Mouse (Mus musculus): ENCODE data around the gene Trpm7.
"Not testable (repeated sequence)": the region's sequence is repeated elsewhere in the genome, so short reads cannot be mapped to it uniquely, and the experiment has no call there.

Gene Trpm7

DNA sequence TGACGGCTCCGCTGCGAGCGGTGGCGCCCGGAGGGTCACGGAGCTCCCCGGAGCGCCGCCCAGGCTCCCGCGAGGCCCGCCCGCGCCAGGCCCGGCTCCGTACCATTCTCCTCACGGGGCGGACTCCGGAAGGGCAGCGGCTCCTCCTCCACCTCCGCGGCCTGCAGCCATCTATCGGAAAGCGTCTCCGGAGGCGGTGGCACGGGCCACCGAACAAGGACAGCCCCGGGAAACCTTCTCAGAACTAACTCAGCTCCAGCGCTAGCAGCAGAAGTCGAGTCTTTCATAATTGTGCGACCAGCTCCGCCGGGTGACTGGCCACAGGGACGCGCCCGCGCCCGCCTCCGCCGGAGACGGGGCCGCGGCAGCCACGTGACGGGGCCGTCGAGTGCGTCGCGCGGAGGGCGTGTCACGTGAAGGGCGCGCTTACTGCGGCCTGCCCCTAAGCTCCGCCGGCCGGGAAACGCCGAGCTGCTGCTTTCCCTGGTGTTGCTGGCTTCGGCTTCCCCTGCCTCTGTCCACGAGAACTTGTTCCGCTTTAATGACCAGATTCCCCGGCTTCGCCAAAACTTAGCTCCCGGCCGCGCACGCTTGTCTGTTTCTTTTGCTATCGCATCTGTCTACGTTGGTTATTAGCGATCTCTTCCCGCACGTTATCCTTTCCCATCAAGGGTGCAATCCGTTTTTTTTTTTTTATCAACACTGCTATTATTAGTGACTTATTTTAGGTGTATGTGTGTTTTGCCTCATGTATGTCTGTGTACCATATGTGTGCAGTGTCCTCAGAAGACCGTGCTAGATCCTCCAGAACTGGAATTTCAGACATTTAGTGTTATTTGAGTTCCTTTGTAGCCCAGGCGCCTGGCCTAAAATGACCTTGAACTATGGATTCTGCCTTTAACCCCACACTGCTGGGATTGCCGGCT is at the start of gene Trpm7:
TSS of gene Trpm7 (minus strand) at position 360 of the 926 bp plus-strand sequence.
- peak; percentile 95 for DNase-seq (ENCODE audit: low spot score)

DNA sequence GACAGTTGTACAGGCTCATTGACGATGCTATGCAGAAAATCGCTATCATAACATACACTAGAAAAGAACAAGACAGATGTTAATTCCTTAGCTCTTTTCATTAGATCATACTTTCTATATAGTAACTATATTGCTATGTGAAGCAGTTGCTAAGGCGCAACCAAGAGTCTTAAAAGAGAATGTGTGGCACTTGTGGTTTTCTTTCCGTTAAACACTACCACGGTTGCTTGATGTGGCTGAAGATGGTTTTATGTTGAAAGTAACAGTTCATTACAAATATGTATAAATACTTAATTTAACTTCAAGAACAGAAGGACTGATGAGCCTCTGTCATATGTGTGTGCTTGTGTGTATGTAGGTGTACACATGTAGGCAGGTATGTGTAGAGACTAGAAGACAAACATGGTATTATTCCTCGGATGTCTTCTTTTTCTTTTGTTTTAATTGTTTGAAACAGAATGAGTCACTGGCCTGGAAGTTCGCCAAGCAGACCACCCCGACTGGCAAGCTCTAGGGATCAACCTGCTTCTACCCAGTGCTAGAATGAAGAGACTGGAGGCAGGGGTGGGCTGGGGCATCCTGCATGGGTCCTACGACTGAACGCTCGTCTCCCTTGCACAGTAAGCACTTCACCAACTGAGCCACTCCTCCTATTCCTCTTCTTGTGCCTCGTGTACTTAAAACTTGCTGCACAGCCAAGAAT is 44.5 kb upstream of the Trpm7 start:
- DNase-seq (ENCODE audit: low spot score), result no peak

DNA sequence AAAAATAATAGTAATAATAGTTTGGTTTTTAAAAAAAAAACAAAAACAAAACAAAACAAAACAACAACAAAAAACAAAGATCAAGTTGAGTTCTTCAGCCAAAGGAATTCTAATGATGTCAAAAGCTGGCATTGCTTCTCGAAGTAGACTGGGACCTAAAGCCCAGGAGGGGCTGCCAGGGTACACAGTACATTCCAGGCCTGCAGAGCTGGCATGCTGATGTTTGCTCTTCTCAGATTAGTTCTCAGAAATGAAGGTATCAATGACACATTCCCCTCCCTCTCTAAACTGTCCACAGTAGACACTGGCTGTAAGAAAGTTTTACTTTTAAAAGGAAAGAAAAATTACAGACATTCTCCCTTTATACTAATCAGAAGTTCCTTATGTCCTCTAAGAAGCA is 40.2 kb upstream of the Trpm7 start:
- DNase-seq (ENCODE audit: low spot score), result no peak

DNA sequence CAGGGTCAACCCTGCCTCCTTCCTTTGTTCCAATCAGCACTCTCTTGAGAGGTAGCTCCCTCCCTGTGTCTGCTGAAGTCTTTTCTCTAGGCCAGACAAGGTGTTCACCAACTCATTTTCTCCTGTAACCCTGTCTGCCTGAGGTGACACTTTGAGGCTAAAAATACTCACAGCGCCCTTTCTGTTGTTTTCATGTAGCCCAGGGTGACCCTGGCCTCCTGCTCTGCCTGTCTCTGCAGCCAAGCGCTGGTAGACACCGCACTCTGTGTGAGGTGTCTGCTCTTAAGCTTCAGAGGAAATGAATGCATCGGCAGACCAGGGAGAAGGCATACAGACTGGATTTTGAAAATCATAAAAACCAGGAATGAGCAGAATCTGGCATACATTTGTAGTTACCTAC is 38.1 kb upstream of the Trpm7 start:
- no peak for DNase-seq (ENCODE audit: low spot score)

DNA sequence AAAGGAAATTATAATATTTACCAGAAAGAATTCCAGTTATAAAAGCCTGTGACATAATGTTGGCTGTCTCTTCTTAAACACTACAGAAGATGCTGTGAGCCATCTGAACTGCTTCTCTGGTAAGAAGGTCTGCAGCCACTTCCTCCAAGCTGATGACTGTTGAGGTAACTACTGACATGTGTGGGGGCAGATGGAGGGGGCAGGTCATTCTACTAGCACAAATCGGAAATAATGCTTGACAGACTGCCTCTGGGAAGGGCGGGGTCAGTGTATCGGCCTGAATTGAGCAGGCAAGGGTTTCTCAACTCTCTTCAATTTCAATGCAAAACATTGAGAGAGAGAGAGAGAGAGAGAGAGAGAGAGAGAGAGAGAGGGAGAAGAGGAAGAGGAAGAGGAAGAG is 28.1 kb upstream of the Trpm7 start:
- DNase-seq (ENCODE audit: low spot score), result no peak

DNA sequence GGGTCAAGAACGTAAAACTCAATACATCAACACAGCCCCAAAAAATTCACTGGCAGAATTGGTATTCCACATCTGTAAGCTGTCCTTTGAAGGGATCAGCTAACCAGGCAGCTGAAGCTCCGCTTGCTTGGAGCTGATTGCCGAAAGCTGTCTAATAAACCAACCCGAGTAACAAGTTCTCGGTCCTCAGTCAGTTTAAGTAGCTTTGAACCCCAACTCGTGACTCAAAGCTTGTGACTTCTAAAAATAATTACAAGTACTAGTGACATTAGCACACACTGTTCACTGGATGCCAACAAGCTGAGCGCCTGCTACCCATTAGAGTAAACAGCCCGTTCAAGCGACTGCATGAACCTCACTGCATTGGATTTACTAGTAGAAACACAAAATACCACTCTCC is 21.5 kb upstream of the Trpm7 start:
- DNase-seq (ENCODE audit: low spot score), result no peak

DNA sequence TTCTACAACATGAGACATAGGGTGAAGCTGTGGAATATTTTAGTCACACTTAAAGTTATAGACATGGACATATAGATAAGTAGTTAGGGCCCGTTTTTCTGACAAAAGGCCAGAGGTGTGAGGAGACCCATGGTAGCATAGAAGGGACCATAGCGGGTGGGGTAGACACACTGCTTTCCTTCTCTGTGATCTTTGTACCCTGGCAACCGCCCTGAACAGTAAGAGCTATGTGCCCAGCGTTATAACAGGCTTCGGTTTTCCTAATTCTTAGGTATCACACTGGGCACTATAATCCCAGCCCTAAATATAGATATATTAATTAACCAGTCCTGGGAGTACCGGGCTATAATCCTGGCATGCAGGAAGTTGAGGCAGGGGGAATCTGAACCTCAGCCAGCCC is 20.9 kb upstream of the Trpm7 start:
- no peak for DNase-seq (ENCODE audit: low spot score)

DNA sequence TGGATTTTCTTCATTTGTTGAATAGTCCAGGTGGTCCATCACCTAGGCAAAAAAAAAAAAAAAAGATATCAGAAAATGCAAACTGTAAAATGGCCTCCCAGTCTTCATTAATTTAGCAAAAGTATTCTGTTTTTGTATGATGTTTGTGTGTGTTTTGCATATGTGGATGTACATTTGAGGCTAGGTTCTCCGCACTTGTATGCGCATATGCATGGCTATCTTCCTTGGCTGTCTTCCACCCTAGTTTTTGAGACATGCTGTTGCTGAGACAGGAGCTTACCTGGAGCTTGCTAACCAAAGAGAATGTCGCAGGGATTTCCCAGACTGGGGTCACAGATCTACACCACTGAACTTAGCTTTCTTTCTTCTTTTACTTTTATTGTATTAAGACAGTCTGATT is 18.2 kb upstream of the Trpm7 start:
- DNase-seq (ENCODE audit: low spot score), result no peak

DNA sequence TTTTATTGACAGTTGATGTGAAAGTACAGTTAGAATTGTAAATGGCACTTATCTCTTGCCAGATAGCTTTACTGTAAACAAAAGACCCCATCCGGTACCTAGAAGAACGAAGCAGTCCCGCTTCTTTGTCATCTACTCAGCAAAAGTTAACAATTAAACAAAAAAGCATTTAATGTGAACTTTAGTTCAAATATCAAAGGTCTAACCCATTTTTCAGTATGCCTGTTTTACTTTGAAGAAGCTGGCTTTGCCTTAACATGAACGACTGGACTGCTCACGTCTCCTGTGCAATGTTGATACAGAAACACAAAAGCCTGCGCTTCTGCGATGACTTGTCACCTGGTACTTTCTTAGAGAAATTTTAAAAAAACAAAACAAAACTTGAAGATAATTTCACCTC is 16.3 kb upstream of the Trpm7 start:
- DNase-seq (ENCODE audit: low spot score), result no peak

DNA sequence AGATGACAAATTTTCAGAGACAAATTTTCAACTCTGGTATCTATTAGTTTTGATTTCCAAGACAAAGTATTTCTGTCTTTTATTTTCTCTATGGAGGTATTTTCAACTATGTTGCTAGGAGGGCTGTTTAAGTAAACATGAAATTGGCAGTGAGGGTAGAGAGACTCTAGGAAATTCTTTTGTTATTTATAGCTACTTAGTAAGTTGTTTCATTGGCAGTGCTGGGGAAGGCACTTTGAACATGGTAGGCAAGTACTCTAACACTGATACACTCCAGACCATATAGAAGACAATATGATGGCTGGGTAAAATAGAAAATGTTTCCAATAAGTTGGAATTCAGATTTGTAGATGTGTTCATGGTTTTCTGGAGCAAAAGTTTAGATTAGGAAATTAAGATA is 15.7 kb upstream of the Trpm7 start:
- DNase-seq (ENCODE audit: low spot score), result no peak

DNA sequence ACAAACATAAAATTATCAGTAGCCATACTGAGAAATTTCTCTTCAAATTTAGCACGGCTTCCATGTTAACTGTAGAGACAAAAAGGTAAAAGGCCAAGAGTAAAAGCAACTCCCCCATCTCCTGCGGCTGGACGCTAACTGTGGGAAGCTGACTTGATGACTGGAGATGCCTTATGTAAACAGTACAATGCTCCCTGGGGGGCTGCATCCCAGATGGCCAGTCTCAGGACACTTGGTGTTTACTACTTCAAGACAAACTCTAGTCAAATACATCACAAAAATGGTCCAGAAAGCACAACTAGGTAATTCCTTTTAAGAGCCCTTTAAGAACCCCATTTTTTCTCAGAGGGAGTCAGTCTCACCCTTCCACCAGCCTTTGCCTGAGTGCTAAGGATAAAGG is 11.1 kb upstream of the Trpm7 start:
- no peak for DNase-seq (ENCODE audit: low spot score)

DNA sequence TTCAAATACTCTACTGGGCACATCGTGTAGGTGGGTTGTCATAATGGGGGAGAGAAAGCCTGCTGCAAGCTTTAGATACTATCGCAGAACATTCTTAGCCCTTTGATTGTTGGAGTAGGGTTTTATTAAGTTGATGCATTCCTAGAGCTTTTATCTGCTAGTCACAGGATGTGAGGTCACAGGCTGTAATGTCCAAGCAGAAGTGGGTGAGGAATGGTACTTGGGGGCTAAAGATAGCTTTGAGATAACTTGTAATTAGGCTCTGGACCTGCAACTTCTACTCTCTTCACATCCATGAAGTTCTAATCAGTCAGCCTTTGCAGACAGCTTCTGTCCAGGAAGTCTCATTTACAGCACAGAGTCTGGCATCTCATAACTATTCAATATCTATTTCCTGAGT is 9.8 kb upstream of the Trpm7 start:
- no peak for DNase-seq (ENCODE audit: low spot score)

DNA sequence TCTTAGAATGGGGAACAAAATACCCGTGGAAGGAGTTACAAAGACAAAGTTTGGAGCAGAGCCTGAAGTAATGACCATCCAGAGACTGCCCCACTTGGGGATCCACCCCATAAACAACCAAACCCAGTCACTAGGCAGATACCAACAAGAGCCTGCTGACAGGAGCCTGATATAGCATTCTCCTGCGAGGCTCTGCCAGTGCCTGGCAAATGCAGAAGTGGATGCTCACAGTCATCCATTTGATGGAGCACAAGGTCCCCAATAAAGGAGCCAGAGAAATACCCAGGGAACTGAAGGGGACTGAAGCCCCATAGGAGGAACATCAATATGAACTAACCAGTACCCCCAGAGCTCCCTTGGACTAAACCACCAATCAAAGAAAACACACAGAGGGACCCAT is 6.7 kb upstream of the Trpm7 start:
- not testable (repeated sequence) for DNase-seq (ENCODE audit: low spot score)

DNA sequence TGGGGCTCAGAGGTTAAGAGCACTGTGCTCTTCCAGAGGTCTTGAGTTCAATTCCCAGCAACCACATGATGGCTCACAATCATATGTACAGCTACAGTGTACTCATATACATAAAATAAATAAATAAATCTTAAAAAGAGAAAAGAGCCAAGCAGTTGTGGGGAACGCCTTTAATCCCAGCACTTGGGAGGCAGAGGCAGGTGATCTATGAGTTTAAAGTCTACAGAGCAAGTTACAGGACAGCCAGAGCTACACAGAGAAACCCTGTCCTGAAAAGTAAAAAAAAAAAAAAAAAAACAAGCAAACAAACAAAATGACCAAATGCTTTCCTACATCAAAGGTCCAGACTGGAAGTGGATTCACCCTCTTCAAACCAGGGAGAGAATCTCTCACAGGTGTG is 2.0 kb upstream of the Trpm7 start:
- no peak for DNase-seq (ENCODE audit: low spot score)

DNA sequence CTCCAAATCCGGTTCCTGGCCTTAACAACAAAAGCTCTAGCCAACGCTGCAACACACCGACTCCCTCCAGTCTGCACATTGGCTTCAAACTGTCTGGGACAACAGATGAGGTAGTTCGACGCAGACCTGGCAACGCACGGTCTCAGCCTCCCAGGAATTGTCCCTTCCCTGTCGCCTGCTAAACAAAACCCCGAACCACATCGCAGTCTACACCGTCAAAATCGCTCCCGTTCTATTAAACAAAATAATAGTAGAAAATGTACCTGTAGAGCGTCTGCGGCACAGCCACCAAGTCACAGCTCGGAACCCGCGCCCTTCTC is 554 bp downstream of the Trpm7 start:
- peak; percentile 46 for DNase-seq (ENCODE audit: low spot score)

DNA sequence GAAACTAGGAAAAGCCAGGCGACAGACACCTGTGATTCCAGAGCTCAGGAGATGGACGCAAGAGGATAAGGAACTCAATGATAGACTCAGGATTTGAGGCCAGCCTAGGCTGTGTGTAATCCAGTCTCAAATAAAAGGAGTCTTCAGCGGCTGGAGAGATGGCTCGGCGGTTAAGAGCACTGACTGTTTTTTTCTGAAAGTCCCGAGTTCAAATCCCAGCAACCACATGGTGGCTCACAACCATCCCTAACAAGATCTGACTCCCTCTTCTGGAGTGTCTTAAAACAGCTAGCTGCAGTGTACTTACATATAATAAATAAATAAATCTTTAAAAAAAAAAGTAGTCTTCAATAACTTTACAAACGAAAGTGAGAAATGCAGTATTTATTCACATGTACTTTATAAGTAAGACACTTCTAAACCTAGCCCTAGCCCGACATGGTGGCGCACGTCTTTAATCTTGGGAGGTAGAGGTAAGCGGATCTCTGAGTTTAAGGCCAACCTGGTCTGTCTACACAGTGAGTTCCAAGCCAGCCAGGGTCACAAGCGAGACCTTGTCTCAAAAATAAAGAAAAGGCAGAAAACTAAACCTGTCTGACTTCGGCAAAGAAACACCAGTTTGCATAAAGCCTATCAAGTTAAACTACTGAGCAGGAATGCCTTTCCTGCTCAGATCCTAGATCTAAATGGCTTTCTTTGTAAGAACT is 1.1 kb downstream of the Trpm7 start:
- peak; percentile 18 for DNase-seq (ENCODE audit: low spot score)

DNA sequence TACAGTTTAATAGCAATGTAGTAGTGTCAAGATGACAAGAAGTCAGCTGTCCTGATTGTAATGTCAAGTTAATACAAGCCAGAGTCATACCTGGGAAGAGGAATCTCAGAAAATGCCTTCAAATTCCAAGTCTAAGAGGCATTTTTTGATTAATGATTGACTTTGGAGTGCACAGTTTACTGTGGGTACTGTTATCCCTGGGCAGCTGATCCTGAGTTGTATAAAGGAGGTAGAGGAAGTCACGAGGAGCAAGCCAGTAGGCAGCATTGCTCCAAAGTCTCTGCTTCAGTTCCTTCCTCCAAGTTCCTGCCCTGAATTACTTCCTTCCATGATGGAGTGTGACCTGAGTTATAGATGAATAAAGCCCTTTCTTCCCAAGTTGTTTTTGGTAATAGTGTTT is 9.7 kb downstream of the Trpm7 start:
- no peak for DNase-seq (ENCODE audit: low spot score)

DNA sequence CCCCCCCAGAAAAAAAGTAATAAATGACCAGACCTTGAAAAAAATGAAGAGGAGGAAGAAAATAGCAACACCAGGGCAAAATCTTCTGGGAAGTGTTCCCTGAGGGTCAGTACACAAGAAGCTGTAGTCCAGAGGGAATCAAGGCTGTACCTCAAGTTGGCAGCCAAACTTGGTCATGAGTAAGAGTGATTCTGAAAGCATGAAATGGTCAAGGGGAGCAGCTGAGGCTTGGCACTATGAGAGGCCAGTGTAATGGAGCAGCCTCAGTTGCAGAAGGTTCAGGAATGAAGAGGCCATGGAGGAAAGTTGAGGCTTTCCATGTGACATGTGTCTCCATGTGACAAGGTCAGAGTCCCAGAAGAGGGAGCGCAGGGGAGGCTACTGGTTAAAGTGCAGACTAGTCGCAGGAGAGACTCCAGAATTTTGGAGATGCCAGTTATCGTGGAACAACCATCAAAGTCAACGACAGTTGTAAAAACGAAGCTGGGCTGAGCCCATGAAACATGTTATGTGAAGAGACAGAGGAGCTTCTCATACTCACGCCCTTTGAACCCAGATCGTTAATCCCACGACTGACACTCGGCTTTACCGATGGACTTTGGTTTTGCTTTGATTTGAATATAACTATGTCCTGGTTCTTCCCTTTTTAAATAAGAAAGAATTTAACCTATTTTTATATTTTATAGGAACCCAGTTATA is 10.4 kb downstream of the Trpm7 start:
- DNase-seq (ENCODE audit: low spot score), result no peak

DNA sequence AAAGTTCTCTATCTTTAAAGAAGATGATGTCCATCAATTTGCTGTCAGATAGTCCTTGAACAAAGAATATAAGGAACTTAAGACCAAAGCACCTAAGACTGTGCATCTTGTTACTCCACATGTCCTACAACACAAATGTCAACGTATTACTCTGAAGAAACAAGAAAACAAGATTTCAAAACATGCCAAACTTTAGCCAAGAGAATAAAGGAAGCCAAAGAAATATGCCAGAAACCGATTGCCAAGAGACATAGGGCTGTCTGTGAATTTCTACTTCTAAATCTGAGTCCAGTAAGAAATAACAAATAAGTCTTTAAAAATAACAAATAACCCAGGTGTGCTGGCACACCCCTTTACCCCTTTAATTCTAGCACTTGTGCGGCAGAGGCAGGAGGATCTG is 11.0 kb downstream of the Trpm7 start:
- DNase-seq (ENCODE audit: low spot score), result no peak

DNA sequence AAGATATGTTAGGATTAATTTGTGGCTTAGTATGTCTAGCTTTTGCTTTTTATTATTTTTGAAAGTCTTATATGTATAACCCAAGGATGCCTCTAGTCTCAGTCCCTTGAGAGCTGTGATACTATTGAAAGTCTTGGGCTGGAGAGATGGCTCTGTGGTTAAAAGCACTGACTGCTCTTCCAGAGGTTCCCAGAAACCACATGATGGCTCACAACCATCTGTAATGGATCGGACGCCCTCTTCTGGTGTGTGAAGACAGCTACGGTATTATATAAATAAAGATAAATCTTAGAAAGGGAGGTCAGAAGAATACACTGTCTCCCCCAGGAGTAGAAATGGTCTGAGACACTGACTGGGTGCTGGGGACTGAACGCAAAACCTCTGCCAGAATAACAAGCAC is 31.3 kb downstream of the Trpm7 start:
- DNase-seq (ENCODE audit: low spot score), result no peak

DNA sequence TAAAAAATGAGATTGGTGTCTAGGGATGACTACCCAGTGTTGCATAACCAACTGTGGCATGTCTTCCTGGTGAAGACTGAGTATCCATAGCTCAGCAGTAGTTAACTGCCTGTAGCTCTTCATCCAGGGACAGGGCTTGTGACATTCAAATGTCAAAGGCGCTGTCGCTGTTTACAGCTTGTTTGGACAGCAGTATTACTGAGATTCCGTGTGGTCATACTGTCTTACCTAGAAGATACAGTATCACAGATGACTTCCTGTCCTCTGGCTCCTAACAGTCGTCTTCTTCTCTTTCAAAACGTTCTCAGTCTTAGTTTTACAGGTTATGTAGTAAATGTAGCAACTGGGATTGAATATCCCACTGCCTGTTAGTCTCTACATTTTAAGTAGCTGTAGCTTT is 37.2 kb downstream of the Trpm7 start:
- no peak for DNase-seq (ENCODE audit: low spot score)

DNA sequence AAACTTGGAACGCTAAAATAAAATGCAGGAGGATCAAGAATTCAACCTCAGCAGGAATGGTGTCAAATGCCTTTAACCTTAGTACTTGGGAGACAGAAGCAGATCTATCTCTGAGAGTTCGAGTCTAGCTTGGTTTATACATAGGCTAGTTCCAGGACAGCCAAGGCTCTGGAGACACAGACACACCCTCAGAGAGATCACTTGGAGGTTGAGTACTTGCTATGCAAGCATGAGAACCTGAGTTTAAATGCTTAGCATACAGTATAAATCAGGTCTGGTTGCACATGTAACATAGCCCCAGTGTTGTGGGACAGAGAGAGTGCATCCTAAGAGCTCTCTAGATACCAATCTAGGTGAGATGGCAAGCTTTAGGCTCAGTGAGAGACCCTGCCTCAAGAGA is 58.6 kb downstream of the Trpm7 start:
- no peak for DNase-seq (ENCODE audit: low spot score)

All from MN1 (cell line).